Mouse (Mus musculus) effector memory CD4-positive, alpha-beta T cell, adult 7 months (primary cell): Measurements from ENCODE around the gene Plod2. TPM values are rescaled to one million over a fixed set of nuclear protein-coding genes. Genes with fewer than 3 reads are reported as not detected.

Experiments used
- polyA plus RNA-seq: library from polyadenylated mRNA; unstranded; fragments of 100-300 nt; shearing (Covaris generic); gene quantifications from one replicate; pipeline ENCODE4 v1.2.1, GENCODE M21; 2017

Plod2 gene
- polyA plus RNA-seq, result 0.91 TPM

GRCm38 (mm10) chr9:92541977-92542561 lies at the start of gene Plod2:
TSS of gene Plod2 (plus strand) at chr9:92542223.

Other genes with a start within 250 kb of the Plod2 start
- not detected for gene 1700057G04Rik, start 232.8 kb upstream of the Plod2 start, polyA plus RNA-seq
- 1.4 TPM for gene Plscr4, start 84.8 kb upstream of the Plod2 start, polyA plus RNA-seq